ENCODE assay signal across 7 mouse cellular contexts in the genomic region with DNA sequence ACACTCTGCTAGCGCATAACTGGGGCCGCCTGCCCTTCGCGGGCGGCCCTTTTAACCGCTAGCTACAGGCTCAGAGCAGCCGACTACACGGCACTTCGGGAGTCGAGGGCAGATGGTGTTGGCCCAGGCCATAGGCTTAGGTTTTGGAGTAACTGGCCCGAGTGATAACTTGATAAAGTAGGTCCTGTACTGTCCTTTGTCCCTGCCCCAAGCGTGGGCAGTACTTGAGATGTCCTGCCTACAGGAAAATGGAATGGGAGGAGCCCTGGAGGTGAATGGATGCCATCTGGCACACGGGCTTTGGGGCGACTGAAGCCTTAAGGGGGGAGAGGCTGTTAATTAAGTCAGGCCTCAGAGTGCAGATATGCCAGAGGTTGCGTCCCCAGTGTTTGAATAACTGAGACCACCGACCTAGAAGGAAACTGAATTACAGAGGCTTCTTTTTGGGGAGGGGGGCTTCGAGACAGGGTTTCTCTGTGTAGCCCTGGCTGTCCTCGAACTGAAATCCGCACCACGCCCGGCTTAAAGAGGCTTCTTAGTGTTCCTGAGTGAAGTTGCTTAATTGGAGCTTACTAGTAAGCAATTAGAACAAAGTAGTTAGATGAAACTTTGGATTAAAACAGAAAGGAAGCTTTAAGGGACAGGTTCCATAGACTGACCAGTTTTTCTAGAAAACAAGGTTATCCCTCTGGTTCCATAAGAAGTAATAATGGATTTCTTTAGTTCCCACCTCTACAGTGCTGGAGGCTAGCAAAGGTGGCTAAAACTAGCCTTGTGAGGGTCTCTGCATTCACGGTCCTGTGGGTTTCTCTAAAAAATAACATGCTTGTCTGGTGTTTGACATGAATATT. TPM values are rescaled to one million over a fixed set of nuclear protein-coding genes. Genes with fewer than 3 reads are reported as not detected.
A peak's percentile ranks its signal among the peaks of the same experiment; 100 is the strongest.
DNase-seq lines count a peak whose midpoint lies in the region; ATAC-seq and TF ChIP-seq lines count a peak whose summit lies in the region.

No protein-coding gene starts in this region.

- no peak for TF ChIP-seq POLR2A in cortical plate, adult 2 months (IDR thresholded peaks at IDR 0.05; ENCODE audit: extremely low read depth, insufficient read depth, low read length)

- H3K4me3 ChIP-seq in cortical plate, adult 2 months (ENCODE audit: insufficient read depth, low read length), result peak overlapping the region; percentile 73
- H3K4me3 ChIP-seq in hindbrain, embryonic 16.5 days (ENCODE audit: low read length), result peak overlapping the region; percentile 87
- peak overlapping the region; percentile 93 for H3K4me3 ChIP-seq in macrophage (ENCODE audit: inconsistent target)

- no peaks in the 10 kb centered on the region for H3K79me2 ChIP-seq in macrophage (ENCODE audit: inconsistent target)

- peak; percentile 72 for ATAC-seq in hindbrain, embryonic 16.5 days

- H3K36me3 ChIP-seq in hindbrain, embryonic 16.5 days (ENCODE audit: control insufficient read depth, insufficient read depth, low read length), result peaks cover 3% of the 10 kb centered on the region
- peaks cover 3% of the 10 kb centered on the region; the same call in 1 of the 2 replicates for H3K36me3 ChIP-seq in macrophage (ENCODE audit: inconsistent target)

- no peaks in the 10 kb centered on the region for H3K27me3 ChIP-seq in hindbrain, embryonic 16.5 days (replicated peaks; ENCODE audit: control insufficient read depth, insufficient read depth, low read length)

- peak; percentile 79 for DNase-seq in adrenal gland, adult 8-10 months
- peak; percentile 51 to 54 for DNase-seq in gastrocnemius, adult 8-10 months (ENCODE audit: low spot score in 2 of 2)
- DNase-seq in left cerebral cortex, adult 9 months (ENCODE audit: low spot score in 2 of 2), result peak; percentile 50
- DNase-seq in right cerebral cortex, postnatal 14 days, result peak; percentile 38

- 2% methylated on average over 22 of the region's 22 CpGs for WGBS in hindbrain, embryonic 16.5 days
- 11% methylated on average over 22 of the region's 22 CpGs for WGBS in macrophage (ENCODE audit: missing documents)

- peak overlapping the region; percentile 87 for H3K4me2 ChIP-seq in hindbrain, embryonic 16.5 days (ENCODE audit: low read length)

- peak overlapping the region; percentile 83 for H3K27ac ChIP-seq in cortical plate, adult 2 months (ENCODE audit: insufficient read depth, low read length)
- H3K27ac ChIP-seq in hindbrain, embryonic 16.5 days (ENCODE audit: low read depth, low read length), result peak overlapping the region; percentile 97
- H3K27ac ChIP-seq in macrophage, result peak overlapping the region; percentile 87

- H3K4me1 ChIP-seq in cortical plate, adult 2 months (ENCODE audit: control insufficient read depth, insufficient read depth, low read length), result peaks cover 1% of the 10 kb centered on the region; the same call in 1 of the 2 replicates
- H3K4me1 ChIP-seq in hindbrain, embryonic 16.5 days (ENCODE audit: control insufficient read depth, insufficient read depth, low read depth, low read length), result peaks cover 4% of the 10 kb centered on the region

- no peak for TF ChIP-seq CTCF in cortical plate, adult 2 months (IDR thresholded peaks at IDR 0.05; ENCODE audit: extremely low read depth, insufficient read depth, low read length)

- peak overlapping the region; percentile 94 for H3K9ac ChIP-seq in hindbrain, embryonic 16.5 days (ENCODE audit: low read depth, low read length)

- no peaks in the 10 kb centered on the region for H3K9me3 ChIP-seq in hindbrain, embryonic 16.5 days (ENCODE audit: control insufficient read depth, low read length)

RNA-seq across cellular contexts. Expression of a gene that starts 13.9 kb away (rescaled TPM):
- total RNA-seq in adrenal gland, adult 8-10 months (2022), result 100 to 1,000 TPM; 171 to 211 (median 198) TPM
- polyA plus RNA-seq in cortical plate, adult 2 months (2012; rRNA removed), result 6.2 and 6.5 TPM in 2 replicates
- 1 to 10 TPM; 6.9 to 8.9 (median 7.6) TPM for total RNA-seq in gastrocnemius, adult 8-10 months (2022)
- polyA plus RNA-seq in hindbrain, embryonic 16.5 days (2015; fragmentation: Nextera tagmentation; extraction: Ambion mirVana), result 3.3 and 4.8 TPM in 2 replicates
- total RNA-seq in macrophage (2018; cell fraction: chromatin; rRNA removed), result 100 to 1,000 TPM; 107 to 506 (median 204) TPM
- total RNA-seq in macrophage (2018; cell fraction: cytosol; rRNA removed), result 10 to 100 TPM; 25.3 to 66.2 (median 31.2) TPM
- 100 to 1,000 TPM in 24 of 26 experiments, 10 to 100 TPM in 2; 74.2 to 310 (median 147) TPM for total RNA-seq in macrophage (2018; cell fraction: nucleus; rRNA removed)
- 17.0 to 28.6 TPM (median 18.0 TPM) in 3 replicates for polyA plus RNA-seq in macrophage (2018)

Comparison
In these comparisons a context has a peak if more than half of its experiments do, and no peak if none do; other contexts are left out.
1. Peak in every context shown above with its lines: DNase-seq, ATAC-seq, H3K4me3 ChIP-seq and H3K27ac ChIP-seq.